Mouse (Mus musculus) heart, embryonic 16.5 days (tissue): ENCODE measurements around the gene Fermt3. TPM values are rescaled to one million over a fixed set of nuclear protein-coding genes. Genes with fewer than 3 reads are reported as not detected.

Source experiments
- ATAC-seq: fragments of 200-750 bp; cut with Nextera tagmentation; replicated peaks from 2 replicates; pipeline ENCODE4 v1.8.0; 2017; ENCODE audit warnings: moderate number of reproducible peaks; ENCODE audit not compliant: insufficient read depth, low FRiP score; ENCODE audit errors: extremely low read depth
- H3K27ac ChIP-seq: fragments of 300-500 bp; sonication (generic); 2 replicates; pipeline ENCODE4 v1.5.1; 2014; ENCODE audit warnings: mild to moderate bottlenecking, low read length, control low read depth, moderate library complexity
- H3K27me3 ChIP-seq: fragments of 300-500 bp; sonication (generic); 2 replicates; pipeline ENCODE4 v1.6.1; 2014; ENCODE audit warnings: low read length, mixed read lengths; ENCODE audit not compliant: control insufficient read depth, insufficient read depth
- H3K36me3 ChIP-seq: fragments of 300-500 bp; sonication (generic); 2 replicates; pipeline ENCODE4 v1.6.1; 2014; ENCODE audit not compliant: control insufficient read depth, insufficient read depth
- H3K4me1 ChIP-seq: fragments of 300-500 bp; sonication (generic); 2 replicates; pipeline ENCODE4 v1.6.1; 2014; ENCODE audit warnings: low read length, mixed read lengths; ENCODE audit not compliant: control insufficient read depth, insufficient read depth
- H3K4me2 ChIP-seq: fragments of 300-500 bp; sonication (generic); 2 replicates; pipeline ENCODE4 v1.6.1; 2014; ENCODE audit warnings: low read depth, mild to moderate bottlenecking, control low read depth, low read length
- H3K4me3 ChIP-seq: fragments of 300-500 bp; sonication (generic); 2 replicates; pipeline ENCODE4 v1.5.1; 2014; ENCODE audit warnings: mild to moderate bottlenecking, control low read depth, low read length
- H3K9ac ChIP-seq: fragments of 300-500 bp; sonication (generic); 2 replicates; pipeline ENCODE4 v1.6.1; 2014; ENCODE audit warnings: low read length, control low read depth
- H3K9me3 ChIP-seq: fragments of 300-500 bp; sonication (generic); replicated peaks from 2 replicates; pipeline ENCODE4 v1.6.1; 2016; ENCODE audit warnings: low read length; ENCODE audit not compliant: control insufficient read depth
- WGBS: fragments of 180-500 bp; shearing (Covaris S2); extraction: QIAGEN DNeasy Blood & Tissue Kit; methylation state at CpG from one replicate; pipeline ENCODE4 v1.1.7; 2014; 5-methylcytosine and 5-hydroxymethylcytosine counted together
- polyA plus RNA-seq: library from polyadenylated mRNA; unstranded; fragments of >200 nt; fragmentation: Nextera tagmentation; extraction: Ambion mirVana; gene quantifications from 2 replicates; pipeline ENCODE4 v1.2.1, GENCODE M21; 2015

Gene Fermt3
- polyA plus RNA-seq, 1 experiment from 2014 or later, result 24.7 TPM

DNA sequence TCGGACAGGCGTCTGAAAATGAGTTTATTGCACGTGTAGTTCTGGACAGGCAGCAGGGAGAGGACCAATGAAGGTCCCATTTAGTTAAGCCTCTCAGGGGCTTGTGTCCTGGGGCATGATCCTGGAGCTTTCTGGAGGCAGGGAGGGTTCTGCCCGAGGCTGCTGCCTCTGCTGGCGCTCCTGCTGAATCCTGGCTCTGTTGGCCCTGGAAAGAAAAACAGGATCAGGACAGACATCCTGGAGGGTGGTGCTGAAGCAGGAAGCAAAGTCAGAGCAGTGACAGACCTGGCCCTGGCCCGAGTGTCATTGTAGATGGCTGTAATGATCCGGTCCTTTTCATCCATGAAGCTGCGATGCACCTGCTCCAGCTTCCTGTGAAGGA is 31.4 kb downstream of the Fermt3 start:
- Histone ChIP-seq H3K9me3 (no peaks in the 10 kb centered on the region), H3K4me2 (peak overlapping the region; percentile 88), H3K36me3 (peaks cover 14% of the 10 kb centered on the region), H3K4me1 (peaks cover 23% of the 10 kb centered on the region), H3K9ac (peak overlapping the region; percentile 97), H3K4me3 (peak overlapping the region; percentile 86), H3K27me3 (no peaks in the 10 kb centered on the region), H3K27ac (peak overlapping the region; percentile 99)
- no peak for ATAC-seq
- WGBS, result 5% methylated on average over 8 of the region's 8 CpGs

- Histone ChIP-seq H3K27me3 (no peaks in the 10 kb centered on the region), H3K9me3 (no peaks in the 10 kb centered on the region), H3K4me3 (peak within 1 kb of the TSS; percentile 86), H3K27ac (peak within 1 kb of the TSS; percentile 99), H3K36me3 (peaks cover 21% of the 10 kb centered on the region), H3K4me2 (peak within 1 kb of the TSS; percentile 88), H3K4me1 (peaks cover 22% of the 10 kb centered on the region), H3K9ac (peak within 1 kb of the TSS; percentile 97)
- ATAC-seq, result peak; percentile 69
- WGBS, result under 1% methylated on average over 76 of the region's 85 CpGs
Measured at GRCm38 (mm10) chr19:6987061-6987903, 32.0 kb downstream of the Fermt3 start, which contains the start of gene Vegfb. Gene Vegfb, minus strand, starts transcription at chr19:6987651.

- Histone ChIP-seq H3K27me3 (no peaks in the 10 kb centered on the region), H3K9me3 (no peaks in the 10 kb centered on the region), H3K27ac (peak overlapping the region; percentile 99), H3K4me2 (peak overlapping the region; percentile 88), H3K36me3 (peaks cover 24% of the 10 kb centered on the region), H3K9ac (peak overlapping the region; percentile 97), H3K4me1 (peaks cover 21% of the 10 kb centered on the region), H3K4me3 (peak overlapping the region; percentile 86)
- no peak for ATAC-seq
- 52% methylated on average over 10 of the region's 10 CpGs for WGBS
Measured at GRCm38 (mm10) chr19:6985951-6986708, 33.1 kb downstream of the Fermt3 start.

DNA sequence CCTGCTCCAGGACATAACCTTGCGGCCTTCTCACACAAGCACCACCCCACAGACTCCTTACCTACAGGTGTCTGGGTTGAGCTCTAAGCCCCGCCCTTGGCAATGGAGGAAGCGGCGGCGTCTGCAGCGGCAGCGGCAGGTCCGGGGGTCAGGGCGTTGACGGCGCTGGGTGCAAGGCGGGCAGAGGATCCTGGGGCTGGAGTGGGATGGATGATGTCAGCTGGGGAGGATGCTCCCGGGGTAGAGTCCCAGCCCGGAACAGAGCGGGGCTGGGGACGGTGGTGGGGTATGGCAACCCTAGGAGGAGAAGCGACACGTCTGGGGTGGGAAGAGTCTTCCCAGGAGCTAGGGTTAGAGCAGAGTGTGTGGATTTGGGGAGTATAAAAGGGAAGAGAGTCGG is 34.0 kb downstream of the Fermt3 start:
- H3K27ac ChIP-seq, result no peak overlapping the region
- no peak overlapping the region for H3K9ac ChIP-seq
- H3K4me2 ChIP-seq, result no peak overlapping the region
- no peak overlapping the region for H3K4me3 ChIP-seq
- no peaks in the 10 kb centered on the region for H3K9me3 ChIP-seq
- peaks cover 24% of the 10 kb centered on the region for H3K4me1 ChIP-seq
- WGBS, result 80% methylated on average over 19 of the region's 19 CpGs
- H3K27me3 ChIP-seq, result no peaks in the 10 kb centered on the region
- peaks cover 24% of the 10 kb centered on the region for H3K36me3 ChIP-seq
- no peak for ATAC-seq

- Histone ChIP-seq H3K9ac (no peak overlapping the region), H3K27ac (no peak overlapping the region), H3K36me3 (peaks cover 25% of the 10 kb centered on the region), H3K4me1 (peaks cover 31% of the 10 kb centered on the region), H3K4me3 (no peak overlapping the region), H3K4me2 (no peak overlapping the region), H3K9me3 (no peaks in the 10 kb centered on the region), H3K27me3 (no peaks in the 10 kb centered on the region)
- no peak for ATAC-seq
- WGBS, result 97% methylated on average over 5 of the region's 5 CpGs
Measured at GRCm38 (mm10) chr19:6983621-6984020, 35.6 kb downstream of the Fermt3 start.

DNA sequence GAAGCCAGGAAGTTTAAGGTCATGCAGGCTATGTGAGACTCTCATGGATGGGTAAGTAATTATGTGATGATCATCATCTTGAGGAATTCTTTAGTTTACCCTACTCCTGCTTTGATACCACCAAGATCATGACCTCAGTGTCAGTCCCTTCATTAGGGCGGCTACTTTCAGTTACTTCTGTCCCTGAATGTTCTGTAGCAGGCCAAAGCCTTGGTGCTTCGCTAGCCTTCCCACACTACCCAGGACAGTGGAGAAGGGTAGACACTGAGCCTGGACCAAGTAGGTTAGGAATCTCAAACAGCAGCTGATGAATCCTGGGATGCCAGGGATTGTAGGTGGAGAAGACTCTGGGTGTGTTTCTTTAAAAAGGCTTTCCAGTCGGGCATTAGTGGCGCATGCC is 37.8 kb downstream of the Fermt3 start:
- Histone ChIP-seq H3K9me3 (no peaks in the 10 kb centered on the region), H3K4me2 (peak overlapping the region; percentile 85), H3K4me3 (no peak overlapping the region), H3K36me3 (peaks cover 41% of the 10 kb centered on the region), H3K27me3 (no peaks in the 10 kb centered on the region), H3K9ac (no peak overlapping the region), H3K4me1 (peaks cover 39% of the 10 kb centered on the region), H3K27ac (peak overlapping the region; percentile 98)
- 80% methylated on average over 4 of the region's 4 CpGs for WGBS
- no peak for ATAC-seq

- Histone ChIP-seq H3K4me1 (peaks cover 34% of the 10 kb centered on the region), H3K36me3 (peaks cover 41% of the 10 kb centered on the region), H3K4me2 (peak within 1 kb of the TSS; percentile 85), H3K4me3 (peak within 1 kb of the TSS; percentile 61), H3K9me3 (no peaks in the 10 kb centered on the region), H3K27ac (peak within 1 kb of the TSS; percentile 98), H3K27me3 (no peaks in the 10 kb centered on the region), H3K9ac (peak within 1 kb of the TSS; percentile 84)
- under 1% methylated on average over 38 of the region's 38 CpGs for WGBS
- ATAC-seq, result peak; percentile 84
Measured at GRCm38 (mm10) chr19:6980381-6981093, 38.7 kb downstream of the Fermt3 start, which contains the start of gene Fkbp2. Gene Fkbp2, minus strand, starts transcription at chr19:6980501.

DNA sequence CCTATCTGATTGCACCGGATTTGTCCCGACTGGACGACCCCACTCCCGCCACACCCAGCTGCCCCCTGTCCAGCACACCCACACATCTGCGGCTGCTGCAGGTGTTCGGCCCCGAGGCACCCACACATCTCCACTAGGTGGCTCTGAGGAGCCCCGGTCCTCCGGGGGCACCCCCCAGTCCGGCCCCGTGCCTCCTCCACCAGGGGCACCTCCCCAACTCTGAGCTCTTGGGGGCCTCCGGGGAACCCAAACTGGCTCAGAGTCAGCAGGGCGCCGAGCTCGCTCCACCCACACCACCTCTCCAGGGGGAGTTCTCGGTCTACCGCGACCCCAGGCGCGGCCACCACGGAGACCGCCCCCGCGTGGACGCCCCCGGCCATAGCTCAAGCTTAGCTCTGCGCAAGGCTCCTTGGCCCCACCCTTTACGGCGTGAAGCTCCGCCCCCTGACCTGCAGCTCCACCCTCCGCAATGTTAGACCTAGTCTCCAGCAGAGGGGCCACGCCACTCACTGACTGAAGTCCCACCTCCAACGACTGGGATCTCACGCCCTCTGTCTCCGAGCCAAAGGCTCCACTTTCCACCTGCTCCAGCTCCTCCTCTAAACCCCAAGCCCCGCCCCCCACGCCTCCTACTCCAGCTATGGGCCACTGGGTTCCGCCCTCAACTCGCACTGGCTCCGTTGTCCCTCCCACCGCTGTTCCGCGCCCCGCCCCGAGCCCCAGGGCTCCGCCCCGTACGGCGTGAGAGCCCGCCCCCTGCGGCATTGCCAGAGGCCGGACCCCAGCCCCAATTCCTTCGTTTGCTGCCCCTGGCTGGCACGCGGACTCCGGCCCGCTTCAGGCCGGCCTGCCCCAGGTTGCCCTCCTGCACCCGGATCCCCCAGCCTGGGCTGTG is 39.5 kb downstream of the Fermt3 start:
- Histone ChIP-seq H3K36me3 (peaks cover 38% of the 10 kb centered on the region), H3K4me3 (peak overlapping the region; percentile 61), H3K4me1 (peaks cover 34% of the 10 kb centered on the region), H3K27ac (peak overlapping the region; percentile 98), H3K9ac (peak overlapping the region; percentile 81), H3K27me3 (no peaks in the 10 kb centered on the region), H3K9me3 (no peaks in the 10 kb centered on the region), H3K4me2 (peak overlapping the region; percentile 75)
- under 1% methylated on average over 57 of the region's 59 CpGs for WGBS
- ATAC-seq, result peak; percentile 87
